Mouse (Mus musculus) heart, postnatal 0 days (tissue): Measurements from ENCODE around the gene Gm8247. TPM values are rescaled to one million over a fixed set of nuclear protein-coding genes. Genes with fewer than 3 reads are reported as not detected.
"Not testable (repeated sequence)": the region's sequence is repeated elsewhere in the genome, so short reads cannot be mapped to it uniquely, and the experiment has no call there.

ENCODE experiments used
- ATAC-seq: fragments of 200-750 bp; cut with Nextera tagmentation; 2 replicates; pipeline ENCODE4 v1.8.0; 2017; ENCODE audit warnings: low read depth, moderate number of reproducible peaks, moderate library complexity; ENCODE audit not compliant: insufficient read depth
- DNase-seq: peaks from one replicate; pipeline ENCODE4 v3.0.0-alpha.2; 2016; ENCODE audit warnings: low spot score
- H3K27ac ChIP-seq: fragments of 300-500 bp; sonication (generic); 2 replicates; pipeline ENCODE4 v1.5.1; 2014; ENCODE audit warnings: low read depth, mild to moderate bottlenecking
- H3K27me3 ChIP-seq: fragments of 300-500 bp; sonication (generic); 2 replicates; pipeline ENCODE4 v1.6.1; 2014; ENCODE audit warnings: low read length, mixed read lengths; ENCODE audit not compliant: control insufficient read depth, insufficient read depth
- H3K36me3 ChIP-seq: fragments of 300-500 bp; sonication (generic); replicated peaks from 2 replicates; pipeline ENCODE4 v1.6.1; 2014; ENCODE audit warnings: low read length, mixed read lengths; ENCODE audit not compliant: control insufficient read depth, insufficient read depth
- H3K4me1 ChIP-seq: fragments of 300-500 bp; sonication (generic); 2 replicates; pipeline ENCODE4 v1.6.1; 2014; ENCODE audit warnings: antibody characterized with exemption; ENCODE audit not compliant: control insufficient read depth, insufficient read depth
- H3K4me2 ChIP-seq: fragments of 300-500 bp; sonication (generic); 2 replicates; pipeline ENCODE4 v1.6.1; 2014; ENCODE audit warnings: low read depth, mild to moderate bottlenecking, low read length, moderate library complexity
- H3K4me3 ChIP-seq: fragments of 300-500 bp; sonication (generic); 2 replicates; pipeline ENCODE4 v1.5.1; 2014; ENCODE audit warnings: low read depth, low read length
- H3K9ac ChIP-seq: fragments of 300-500 bp; sonication (generic); replicated peaks from 2 replicates; pipeline ENCODE4 v1.6.1; 2014; ENCODE audit warnings: low read depth, low read length, mixed read lengths
- H3K9me3 ChIP-seq: fragments of 300-500 bp; sonication (generic); replicated peaks from 2 replicates; pipeline ENCODE4 v1.6.1; 2016; ENCODE audit warnings: low read length; ENCODE audit not compliant: control insufficient read depth
- WGBS: fragments of 180-500 bp; shearing (Covaris S2); extraction: QIAGEN DNeasy Blood & Tissue Kit; methylation state at CpG from one replicate; pipeline ENCODE4 v1.1.7; 2014; 5-methylcytosine and 5-hydroxymethylcytosine counted together
- polyA plus RNA-seq: library from polyadenylated mRNA; unstranded; fragments of >200 nt; fragmentation: Nextera tagmentation; extraction: Ambion mirVana; gene quantifications from 2 replicates; pipeline ENCODE4 v1.2.1, GENCODE M21; 2015
- total RNA-seq: library from RNA; depleted of rRNA; stranded (reverse); fragments of >200 nt; gene quantifications from 2 replicates; pipeline ENCODE4 v1.2.3, GENCODE M21; 2014; ENCODE audit warnings: low replicate concordance; rRNA removed

Gm8247 gene
- total RNA-seq (not detected in 2 replicates), polyA plus RNA-seq (not detected in 2 replicates)

- H3K27ac ChIP-seq, H3K9me3 ChIP-seq, H3K36me3 ChIP-seq, H3K4me3 ChIP-seq, H3K4me1 ChIP-seq, H3K27me3 ChIP-seq, DNase-seq, H3K4me2 ChIP-seq, H3K9ac ChIP-seq, ATAC-seq: not testable (repeated sequence)
- WGBS: 74% methylated on average over 4 of the region's 4 CpGs
Measured at GRCm38 (mm10) chr14:44582853-44583252, at the start of gene Gm8247. Gm8247 (plus strand) TSS chr14:44583153.

- not testable (repeated sequence) for H3K4me3 ChIP-seq
- WGBS: 56% methylated on average over 3 of the region's 5 CpGs
Measured at GRCm38 (mm10) chr14:44547961-44548360, 35.0 kb upstream of the Gm8247 start.

GRCm38 (mm10) chr14:44591765-44592164 is 8.8 kb downstream of the Gm8247 start:
- not testable (repeated sequence) for H3K4me1 ChIP-seq, H3K4me3 ChIP-seq, H3K9ac ChIP-seq, DNase-seq, H3K4me2 ChIP-seq, H3K27ac ChIP-seq, ATAC-seq, H3K9me3 ChIP-seq, H3K36me3 ChIP-seq, H3K27me3 ChIP-seq
- WGBS: 64% methylated on average over 2 of the region's 2 CpGs

More at GRCm38 (mm10) chr14:44547961-44548360, 35.0 kb upstream of the Gm8247 start:
- not testable (repeated sequence) for H3K9ac ChIP-seq, DNase-seq, H3K9me3 ChIP-seq, H3K4me2 ChIP-seq, H3K4me1 ChIP-seq, ATAC-seq, H3K27ac ChIP-seq, H3K36me3 ChIP-seq, H3K27me3 ChIP-seq

GRCm38 (mm10) chr14:44627737-44628136 is 44.8 kb downstream of the Gm8247 start, which contains the start of gene Gm5624:
Gm5624 (minus strand) TSS chr14:44627938.
- H3K9ac ChIP-seq, H3K4me1 ChIP-seq, H3K4me2 ChIP-seq, H3K27ac ChIP-seq, H3K9me3 ChIP-seq, H3K4me3 ChIP-seq, H3K27me3 ChIP-seq, DNase-seq, H3K36me3 ChIP-seq, ATAC-seq: not testable (repeated sequence)
- WGBS: 59% methylated on average over 4 of the region's 4 CpGs

Other genes with a start within 250 kb of the Gm8247 start
- gene Gm5930, start 244.6 kb upstream of the Gm8247 start, total RNA-seq: not detected in 2 replicates
- gene Gm5930, start 244.6 kb upstream of the Gm8247 start, polyA plus RNA-seq: not detected in 2 replicates
- not detected in 2 replicates for gene Gm8229, start 217.8 kb upstream of the Gm8247 start, total RNA-seq
- gene Gm8229, start 217.8 kb upstream of the Gm8247 start, polyA plus RNA-seq: not detected in 2 replicates
- not detected in 2 replicates for gene Gm3371, start 172.5 kb upstream of the Gm8247 start, total RNA-seq
- gene Gm3371, start 172.5 kb upstream of the Gm8247 start, polyA plus RNA-seq: not detected in 2 replicates
- not detected in 2 replicates for gene Gm8232, start 149.5 kb upstream of the Gm8247 start, total RNA-seq
- gene Gm8232, start 149.5 kb upstream of the Gm8247 start, polyA plus RNA-seq: not detected in 2 replicates
- gene BC061237, start 90.7 kb upstream of the Gm8247 start, total RNA-seq: not detected in 2 replicates
- gene BC061237, start 90.7 kb upstream of the Gm8247 start, polyA plus RNA-seq: not detected in 2 replicates
- gene Gm17093, start 64.9 kb upstream of the Gm8247 start, total RNA-seq: not detected in 2 replicates
- not detected in 2 replicates for gene Gm17093, start 64.9 kb upstream of the Gm8247 start, polyA plus RNA-seq
- gene Gm5624, start 44.8 kb downstream of the Gm8247 start, total RNA-seq: not detected in 2 replicates
- gene Gm5624, start 44.8 kb downstream of the Gm8247 start, polyA plus RNA-seq: not detected in 2 replicates
- gene Gm8257, start 123.3 kb downstream of the Gm8247 start, total RNA-seq: not detected in 2 replicates
- gene Gm8257, start 123.3 kb downstream of the Gm8247 start, polyA plus RNA-seq: not detected in 2 replicates
- not detected in 2 replicates for gene Gm8267, start 167.2 kb downstream of the Gm8247 start, total RNA-seq
- gene Gm8267, start 167.2 kb downstream of the Gm8247 start, polyA plus RNA-seq: not detected in 2 replicates